9 mouse cellular contexts compared by ENCODE assay signal in the genomic region with DNA sequence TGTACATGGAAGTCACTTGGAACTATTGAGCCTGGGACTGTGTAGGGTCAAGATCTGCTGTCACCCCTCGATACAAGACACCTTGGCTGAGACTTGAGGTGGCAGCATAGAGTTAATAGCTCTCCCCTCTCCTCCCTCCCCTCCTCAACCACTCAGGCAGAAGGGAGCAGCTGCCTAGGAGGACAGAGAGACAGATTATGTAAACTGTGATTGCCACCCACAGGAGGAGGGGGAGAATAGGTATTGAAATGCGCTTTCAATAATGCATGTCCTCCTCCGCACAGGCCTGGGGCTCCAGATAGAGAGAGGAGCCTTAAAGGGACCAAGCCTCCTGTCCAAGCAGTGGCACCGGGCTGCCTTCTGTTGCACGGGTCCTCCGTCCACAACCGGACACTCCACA. TPM values are rescaled to one million over a fixed set of nuclear protein-coding genes. Genes with fewer than 3 reads are reported as not detected.
A peak's percentile ranks its signal among the peaks of the same experiment; 100 is the strongest.
DNase-seq lines count a peak whose midpoint lies in the region; ATAC-seq and TF ChIP-seq lines count a peak whose summit lies in the region.
"Had no signal": no experiment of that assay in that cellular context is flagged by ENCODE, and none has a peak within 500 bp of the region (broad histone marks: within the 10 kb centered on the region; RNA-seq: fewer than 3 reads in every experiment).

No protein-coding gene starts in this region.

- H3K9me3 ChIP-seq in hindbrain, embryonic 12.5 days (replicated peaks), result no peaks in the 10 kb centered on the region
- no peaks in the 10 kb centered on the region for H3K9me3 ChIP-seq in midbrain, embryonic 15.5 days

- H3K4me2 ChIP-seq in hindbrain, embryonic 12.5 days (replicated peaks), result 0 out of 2 replicates have a peak overlapping the region, but pooled peaks have one; percentile 17
- H3K4me2 ChIP-seq in midbrain, embryonic 15.5 days, result 0 out of 2 replicates have a peak overlapping the region, but pooled peaks have one; percentile 3
- H3K4me2 ChIP-seq: lung, embryonic 14.5 days had no signal

- no peaks in the 10 kb centered on the region for H3K27me3 ChIP-seq in hindbrain, embryonic 12.5 days
- no peaks in the 10 kb centered on the region for H3K27me3 ChIP-seq in midbrain, embryonic 15.5 days (replicated peaks)

- peak overlapping the region; percentile 74 for H3K27ac ChIP-seq in hindbrain, embryonic 12.5 days
- peak overlapping the region; percentile 76 for H3K27ac ChIP-seq in midbrain, embryonic 15.5 days

- peak; percentile 49; the same call in 1 of the 2 replicates for ATAC-seq in cerebellum, adult (ENCODE audit: insufficient number of reproducible peaks, low FRiP score, low TSS enrichment)
- peak; percentile 85 for ATAC-seq in hindbrain, embryonic 12.5 days (ENCODE audit: low FRiP score)
- ATAC-seq in midbrain, embryonic 15.5 days (replicated peaks), result peak; percentile 82

- no peaks in the 10 kb centered on the region for H3K36me3 ChIP-seq in hindbrain, embryonic 12.5 days
- no peaks in the 10 kb centered on the region for H3K36me3 ChIP-seq in midbrain, embryonic 15.5 days (replicated peaks)

- no peak overlapping the region for H3K4me3 ChIP-seq in hindbrain, embryonic 12.5 days
- H3K4me3 ChIP-seq in midbrain, embryonic 15.5 days, result no peak overlapping the region

- no peak for TF ChIP-seq POLR2A in brain, embryonic 14.5 days (IDR thresholded peaks at IDR 0.05; ENCODE audit: borderline replicate concordance, extremely low read depth, insufficient read depth, insufficient read length, poor library complexity, severe bottlenecking)

- TF ChIP-seq CTCF in brain, embryonic 14.5 days (IDR thresholded peaks at IDR 0.05; ENCODE audit: borderline replicate concordance, extremely low read depth, insufficient read depth, insufficient read length), result no peak

- no peak for DNase-seq in cerebellum, adult 8-10 months
- DNase-seq in brain, embryonic 14.5 days (ENCODE audit: low read depth), result peak; percentile 93
- DNase-seq in thymus, adult 18-20 months, result no peak
- no peak for DNase-seq in gastrocnemius, adult 8-10 months (ENCODE audit: low spot score in 2 of 2)
- DNase-seq in adrenal gland, postnatal 4 days (ENCODE audit: low spot score in 2 of 2), result no peak
- DNase-seq: lung, embryonic 14.5 days had no signal

- WGBS in hindbrain, embryonic 12.5 days, result 39% methylated on average over 7 of the region's 7 CpGs
- WGBS in midbrain, embryonic 15.5 days, result 11% methylated on average over 7 of the region's 7 CpGs

- peaks cover 68% of the 10 kb centered on the region for H3K4me1 ChIP-seq in hindbrain, embryonic 12.5 days
- H3K4me1 ChIP-seq in midbrain, embryonic 15.5 days, result peaks cover 55% of the 10 kb centered on the region

- no peak overlapping the region; the same call in 1 of the 2 replicates for H3K9ac ChIP-seq in hindbrain, embryonic 12.5 days
- H3K9ac ChIP-seq in midbrain, embryonic 15.5 days, result no peak overlapping the region
- H3K9ac ChIP-seq: lung, embryonic 14.5 days had no signal

RNA-seq across cellular contexts. Expression of gene Cplx2, which starts 45.3 kb away (rescaled TPM):
- 43.3 and 69.2 TPM in 2 replicates for polyA plus RNA-seq in brain, embryonic 14.5 days (2012; rRNA removed)
- polyA plus RNA-seq in hindbrain, embryonic 12.5 days (2016; fragmentation: Nextera tagmentation; extraction: Ambion mirVana), result 12.5 and 13.8 TPM in 2 replicates
- polyA plus RNA-seq in midbrain, embryonic 15.5 days (2015; fragmentation: Nextera tagmentation; extraction: Ambion mirVana), result 31.1 and 32.8 TPM in 2 replicates
- under 1 TPM; 0.51 to 0.72 (median 0.65) TPM for total RNA-seq in gastrocnemius, adult 8-10 months (2022)
- total RNA-seq in adrenal gland, postnatal 4 days (2021), result 10 to 100 TPM; 46.3 to 50.4 TPM
